Mouse (Mus musculus): Measurements from ENCODE around the gene Cfap44. TPM values are rescaled to one million over a fixed set of nuclear protein-coding genes. Genes with fewer than 3 reads are reported as not detected.

The Cfap44 gene
- 1.2 and 1.4 TPM in 2 replicates for polyA plus RNA-seq (2012; rRNA removed)

DNA sequence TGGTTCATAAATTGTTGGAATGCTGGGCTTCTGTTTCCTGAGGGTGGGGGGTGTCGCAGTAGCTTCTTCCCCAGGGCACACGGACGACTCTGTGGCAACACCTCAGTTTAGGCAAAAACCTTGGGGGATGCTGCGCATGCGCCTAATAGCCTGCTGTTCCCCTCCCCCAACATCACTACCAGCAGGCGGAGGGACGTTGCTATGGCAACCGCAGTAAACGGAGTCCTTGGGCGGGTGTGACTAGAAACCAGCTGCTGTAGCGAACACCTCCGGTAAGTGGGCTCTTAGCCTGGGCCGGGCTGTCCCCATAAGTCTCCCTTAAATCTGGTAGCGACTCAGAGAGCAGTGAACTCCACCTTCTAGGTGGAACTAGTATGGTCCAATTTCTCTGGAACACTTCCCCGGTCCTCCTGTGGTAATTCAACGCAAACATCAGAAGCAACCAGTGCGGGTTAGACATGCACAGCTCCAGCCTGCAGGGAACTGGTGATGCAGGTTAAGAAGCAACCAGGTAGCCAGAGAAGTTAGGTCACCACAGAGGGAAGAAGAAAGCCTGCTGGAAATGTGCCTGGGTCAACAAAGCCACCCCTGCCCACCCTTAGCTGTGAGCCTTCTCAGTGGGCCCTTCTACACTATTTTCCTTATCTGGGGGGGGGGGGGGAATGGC lies at the start of gene Cfap44:
Gene Cfap44 (plus strand): TSS at position 220 of the 667 bp plus-strand sequence.

DNA sequence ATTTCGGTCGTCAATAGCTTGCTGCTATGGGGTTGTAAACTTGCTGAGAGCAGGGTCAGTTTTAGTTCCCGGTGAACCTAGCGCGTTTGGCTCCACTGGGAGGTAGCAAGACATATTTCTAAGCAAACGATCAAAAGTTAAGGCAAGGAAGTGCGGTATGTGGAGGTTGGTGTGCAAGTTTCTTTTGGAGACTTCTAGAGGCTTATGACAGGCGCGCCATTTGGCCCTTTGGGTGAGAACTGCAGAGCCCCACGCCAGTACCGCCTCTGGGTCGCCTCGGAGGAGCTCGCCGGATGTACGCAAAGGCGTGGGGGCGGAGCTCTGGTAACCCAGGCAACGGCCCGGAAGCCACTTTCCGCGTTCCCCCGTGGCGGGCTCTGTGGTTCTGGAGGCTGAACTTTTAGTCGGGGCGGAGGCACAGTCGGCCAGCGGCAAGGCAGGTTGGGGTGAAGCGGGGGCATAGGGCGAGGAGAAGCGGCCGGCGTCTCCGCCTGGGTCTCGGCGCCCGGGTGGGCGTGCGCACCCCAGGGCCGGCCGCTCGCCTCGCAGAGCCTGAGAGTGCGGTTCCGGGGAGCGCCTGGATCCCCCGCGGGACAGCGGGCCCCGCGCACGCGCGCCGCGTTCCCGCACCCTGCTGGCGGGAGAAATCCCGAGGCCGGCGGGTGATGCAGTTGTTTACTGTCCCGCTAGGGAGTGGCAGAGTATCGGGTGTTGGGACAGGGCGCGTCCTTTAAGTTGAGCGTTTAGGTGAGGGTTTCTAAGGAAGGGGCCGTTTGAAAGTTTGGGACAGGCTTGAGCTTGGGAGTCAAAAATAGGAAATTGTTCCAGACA lies 47.3 kb upstream of the Cfap44 start, which contains the start of gene Spice1:
Gene Spice1 (plus strand): TSS at position 51 of the 831 bp plus-strand sequence.

Other genes with a start within 250 kb of the Cfap44 start
- 4.9 and 6.6 TPM in 2 replicates for gene Usf3, start 221.6 kb upstream of the Cfap44 start, polyA plus RNA-seq (2012; rRNA removed)
- gene Sidt1, start 61.6 kb upstream of the Cfap44 start, polyA plus RNA-seq (2012; rRNA removed) = 0.73 and 0.77 TPM in 2 replicates
- gene Spice1, start 47.7 kb upstream of the Cfap44 start, polyA plus RNA-seq (2012; rRNA removed) = 14.3 and 15.9 TPM in 2 replicates
- gene Boc, start 164.1 kb downstream of the Cfap44 start, polyA plus RNA-seq (2012; rRNA removed) = 32.1 and 34.2 TPM in 2 replicates

Data from ovary, adult 2 months (tissue).